Mouse (Mus musculus) hindbrain, embryonic 10.5 days (tissue): ENCODE data around the gene St6galnac1. TPM values are rescaled to one million over a fixed set of nuclear protein-coding genes. Genes with fewer than 3 reads are reported as not detected.
"Not testable (repeated sequence)": the region's sequence is repeated elsewhere in the genome, so short reads cannot be mapped to it uniquely, and the experiment has no call there.

ENCODE experiments used
- DNase-seq: peaks from one replicate; pipeline ENCODE4 v3.0.0-alpha.2; 2017; ENCODE audit warnings: low spot score
- H3K27ac ChIP-seq: fragments of 300-500 bp; sonication (generic); 2 replicates; pipeline ENCODE4 v1.5.1; 2016; ENCODE audit warnings: mild to moderate bottlenecking, moderate library complexity
- H3K27me3 ChIP-seq: fragments of 300-500 bp; sonication (generic); 2 replicates; pipeline ENCODE4 v1.6.1; 2016; ENCODE audit warnings: mild to moderate bottlenecking; ENCODE audit not compliant: poor library complexity, insufficient read depth, severe bottlenecking
- H3K36me3 ChIP-seq: fragments of 300-500 bp; sonication (generic); 2 replicates; pipeline ENCODE4 v1.6.1; 2016; ENCODE audit warnings: mild to moderate bottlenecking, moderate library complexity
- H3K4me1 ChIP-seq: fragments of 300-500 bp; sonication (generic); replicated peaks from 2 replicates; pipeline ENCODE4 v1.6.1; 2016; ENCODE audit warnings: mild to moderate bottlenecking
- H3K4me3 ChIP-seq: fragments of 300-500 bp; sonication (generic); 2 replicates; pipeline ENCODE4 v1.5.1; 2016; ENCODE audit warnings: mild to moderate bottlenecking, moderate library complexity
- H3K9me3 ChIP-seq: fragments of 300-500 bp; sonication (generic); 2 replicates; pipeline ENCODE4 v1.6.1; 2016; ENCODE audit warnings: mild to moderate bottlenecking, moderate library complexity
- WGBS: fragments of 180-500 bp; shearing (Covaris S2); methylation state at CpG from one replicate; pipeline ENCODE4 v1.1.7; 2016; 5-methylcytosine and 5-hydroxymethylcytosine counted together
- polyA plus RNA-seq: library from polyadenylated mRNA; unstranded; fragments of >200 nt; fragmentation: Nextera tagmentation; extraction: Ambion mirVana; gene quantifications from 2 replicates; pipeline ENCODE4 v1.2.1, GENCODE M21; 2016

The St6galnac1 gene
- not detected in 2 replicates for polyA plus RNA-seq

- H3K4me3 ChIP-seq: no peak within 1 kb of the TSS
- no peaks in the 10 kb centered on the region for H3K4me1 ChIP-seq
- no peak for DNase-seq
- no peak within 1 kb of the TSS for H3K27ac ChIP-seq
- no peaks in the 10 kb centered on the region for H3K9me3 ChIP-seq
- no peaks in the 10 kb centered on the region for H3K27me3 ChIP-seq
- H3K36me3 ChIP-seq: no peaks in the 10 kb centered on the region
- WGBS: 91% methylated on average over 7 of the region's 7 CpGs
These were observed at the start of gene St6galnac1 for GRCm38 (mm10) chr11:116775407-116775806. Gene St6galnac1, minus strand, starts transcription at chr11:116775507.

- H3K9me3 ChIP-seq, H3K36me3 ChIP-seq, H3K27ac ChIP-seq, H3K27me3 ChIP-seq, H3K4me3 ChIP-seq, DNase-seq: not testable (repeated sequence)
- WGBS: 95% methylated on average over 10 of the region's 10 CpGs
- peaks cover 75% of the 10 kb centered on the region for H3K4me1 ChIP-seq
These were observed 48.6 kb upstream of the St6galnac1 start for GRCm38 (mm10) chr11:116823885-116824284.

- DNase-seq: no peak
- WGBS: 98% methylated on average over 2 of the region's 2 CpGs
- no peak overlapping the region for H3K4me3 ChIP-seq
- no peaks in the 10 kb centered on the region for H3K9me3 ChIP-seq
- H3K4me1 ChIP-seq: peaks cover 75% of the 10 kb centered on the region
- no peak overlapping the region for H3K27ac ChIP-seq
- H3K27me3 ChIP-seq: no peaks in the 10 kb centered on the region
- 0 out of 2 replicates have a peak, but pooled peaks cover 5% of the 10 kb centered on the region for H3K36me3 ChIP-seq
These were observed 47.9 kb upstream of the St6galnac1 start for GRCm38 (mm10) chr11:116823255-116823654.

- H3K27ac ChIP-seq: no peak overlapping the region
- WGBS: 90% methylated on average over 10 of the region's 10 CpGs
These were observed 47.3 kb upstream of the St6galnac1 start for GRCm38 (mm10) chr11:116822626-116823025.

GRCm38 (mm10) chr11:116822215-116822614 lies 46.9 kb upstream of the St6galnac1 start:
- Histone ChIP-seq H3K9me3 (no peaks in the 10 kb centered on the region), H3K27me3 (no peaks in the 10 kb centered on the region), H3K4me3 (no peak overlapping the region), H3K27ac (peak overlapping the region; percentile 46; the same call in 1 of the 2 replicates), H3K36me3 (0 out of 2 replicates have a peak, but pooled peaks cover 5% of the 10 kb centered on the region), H3K4me1 (peaks cover 69% of the 10 kb centered on the region)
- no peak for DNase-seq
- 69% methylated on average over 10 of the region's 10 CpGs for WGBS

More at GRCm38 (mm10) chr11:116822626-116823025, 47.3 kb upstream of the St6galnac1 start:
- Histone ChIP-seq H3K27me3 (no peaks in the 10 kb centered on the region), H3K36me3 (0 out of 2 replicates have a peak, but pooled peaks cover 5% of the 10 kb centered on the region), H3K4me3 (no peak overlapping the region), H3K4me1 (peaks cover 70% of the 10 kb centered on the region), H3K9me3 (no peaks in the 10 kb centered on the region)
- no peak for DNase-seq

- H3K9me3 ChIP-seq: no peaks in the 10 kb centered on the region
- H3K36me3 ChIP-seq: 0 out of 2 replicates have a peak, but pooled peaks cover 5% of the 10 kb centered on the region
- H3K27ac ChIP-seq: peak overlapping the region; percentile 53
- DNase-seq: no peak
- peaks cover 69% of the 10 kb centered on the region for H3K4me1 ChIP-seq
- H3K4me3 ChIP-seq: no peak overlapping the region
- 0 out of 2 replicates have a peak, but pooled peaks cover 2% of the 10 kb centered on the region for H3K27me3 ChIP-seq
- WGBS: 58% methylated on average over 13 of the region's 13 CpGs
These were observed 46.0 kb upstream of the St6galnac1 start for GRCm38 (mm10) chr11:116821057-116821940.

- H3K36me3 ChIP-seq: 0 out of 2 replicates have a peak, but pooled peaks cover 5% of the 10 kb centered on the region
- peak overlapping the region; percentile 53; the same call in 1 of the 2 replicates for H3K27ac ChIP-seq
- WGBS: 92% methylated on average over 5 of the region's 5 CpGs
These were observed 44.8 kb upstream of the St6galnac1 start for GRCm38 (mm10) chr11:116819932-116820593.

GRCm38 (mm10) chr11:116818722-116819121 lies 43.4 kb upstream of the St6galnac1 start:
- Histone ChIP-seq H3K4me1 (peaks cover 79% of the 10 kb centered on the region), H3K27me3 (0 out of 2 replicates have a peak, but pooled peaks cover 4% of the 10 kb centered on the region), H3K27ac (0 out of 2 replicates have a peak overlapping the region, but pooled peaks have one; percentile 12), H3K36me3 (0 out of 2 replicates have a peak, but pooled peaks cover 5% of the 10 kb centered on the region), H3K9me3 (no peaks in the 10 kb centered on the region), H3K4me3 (no peak overlapping the region)
- WGBS: 76% methylated on average over 8 of the region's 8 CpGs
- DNase-seq: no peak

More at GRCm38 (mm10) chr11:116819932-116820593, 44.8 kb upstream of the St6galnac1 start:
- Histone ChIP-seq H3K4me1 (peaks cover 69% of the 10 kb centered on the region), H3K4me3 (no peak overlapping the region), H3K27me3 (0 out of 2 replicates have a peak, but pooled peaks cover 4% of the 10 kb centered on the region), H3K9me3 (no peaks in the 10 kb centered on the region)
- DNase-seq: no peak

- WGBS: 98% methylated on average over 5 of the region's 5 CpGs
- H3K36me3 ChIP-seq: no peaks in the 10 kb centered on the region
- no peaks in the 10 kb centered on the region for H3K9me3 ChIP-seq
- H3K4me3 ChIP-seq: no peak overlapping the region
- peaks cover 88% of the 10 kb centered on the region for H3K4me1 ChIP-seq
- 0 out of 2 replicates have a peak, but pooled peaks cover 4% of the 10 kb centered on the region for H3K27me3 ChIP-seq
- no peak overlapping the region for H3K27ac ChIP-seq
- no peak for DNase-seq
These were observed 42.3 kb upstream of the St6galnac1 start for GRCm38 (mm10) chr11:116817567-116817966.

GRCm38 (mm10) chr11:116816769-116817168 lies 41.5 kb upstream of the St6galnac1 start:
- 77% methylated on average over 5 of the region's 5 CpGs for WGBS
- H3K27ac ChIP-seq: 0 out of 2 replicates have a peak overlapping the region, but pooled peaks have one; percentile 86
- H3K9me3 ChIP-seq: no peaks in the 10 kb centered on the region
- H3K27me3 ChIP-seq: 0 out of 2 replicates have a peak, but pooled peaks cover 4% of the 10 kb centered on the region
- H3K4me1 ChIP-seq: peaks cover 88% of the 10 kb centered on the region
- no peak overlapping the region for H3K4me3 ChIP-seq
- H3K36me3 ChIP-seq: no peaks in the 10 kb centered on the region
- DNase-seq: no peak

- H3K9me3 ChIP-seq: no peaks in the 10 kb centered on the region
- peak overlapping the region; percentile 93 for H3K27ac ChIP-seq
- DNase-seq: no peak
These were observed 39.6 kb upstream of the St6galnac1 start for GRCm38 (mm10) chr11:116814884-116815415.

More at GRCm38 (mm10) chr11:116814884-116815415, 39.6 kb upstream of the St6galnac1 start:
- Histone ChIP-seq H3K27me3 (peaks cover 7% of the 10 kb centered on the region; the same call in 1 of the 2 replicates), H3K4me1 (peaks cover 90% of the 10 kb centered on the region), H3K36me3 (no peaks in the 10 kb centered on the region), H3K4me3 (peak overlapping the region; percentile 48; the same call in 1 of the 2 replicates)
- 19% methylated on average over 7 of the region's 7 CpGs for WGBS
